Mouse (Mus musculus) megakaryocyte, embryonic 14.5 days (primary cell): ENCODE results near the gene Psme4. TPM values are rescaled to one million over a fixed set of nuclear protein-coding genes. Genes with fewer than 3 reads are reported as not detected.

ENCODE experiments used
- H3K27me3 ChIP-seq: replicated peaks from 2 replicates; pipeline ENCODE3; 2012; ENCODE audit warnings: inconsistent platforms
- H3K36me3 ChIP-seq: replicated peaks from 2 replicates; pipeline ENCODE3; 2012; ENCODE audit warnings: low read length, inconsistent platforms, mixed read lengths
- H3K4me1 ChIP-seq: 2 replicates; pipeline ENCODE4 v1.6.1; 2012; ENCODE audit warnings: inconsistent platforms
- H3K4me3 ChIP-seq: replicated peaks from 2 replicates; pipeline ENCODE3; 2012; ENCODE audit warnings: moderate library complexity, mild to moderate bottlenecking, inconsistent platforms
- H3K9me3 ChIP-seq: 2 replicates; pipeline ENCODE4 v1.6.1; 2012; ENCODE audit warnings: inconsistent platforms
- GATA1 ChIP-seq: IDR thresholded peaks from 3 replicates; pipeline ENCODE4 v1.6.1; 2012; ENCODE audit warnings: mixed read lengths, low read length, inconsistent platforms, borderline replicate concordance
- polyA plus RNA-seq: library from polyadenylated mRNA; stranded (reverse); fragments of >175 nt; gene quantifications from 2 replicates; pipeline ENCODE4 v1.2.3, GENCODE M21; 2012; ENCODE audit warnings: low replicate concordance; ENCODE audit not compliant: insufficient read depth

Psme4 gene
- polyA plus RNA-seq, 1 experiment = 1.9 TPM

DNA sequence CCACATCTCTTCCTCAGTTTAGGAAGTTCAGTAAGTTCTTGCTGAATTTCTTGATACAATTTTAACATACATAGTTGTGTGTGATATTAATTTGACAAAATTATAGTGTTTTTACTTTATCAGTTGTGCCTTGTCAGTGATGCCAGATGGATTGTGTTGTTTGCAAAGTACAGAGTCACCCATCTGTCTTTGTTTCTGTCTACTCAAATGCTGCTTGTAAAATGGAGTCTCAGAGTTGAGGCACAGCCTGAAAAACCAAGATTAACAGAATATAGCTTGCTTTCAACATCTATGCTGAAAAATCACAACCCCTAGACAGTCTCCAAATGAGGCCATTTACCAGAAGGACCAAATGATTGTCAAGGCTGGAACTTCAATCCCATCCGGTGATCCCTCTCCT, 157.0 kb downstream of the Psme4 start:
- Histone ChIP-seq H3K36me3 (peaks cover 81% of the 10 kb centered on the region), H3K9me3 (no peaks in the 10 kb centered on the region), H3K4me3 (no peak overlapping the region), H3K27me3 (no peaks in the 10 kb centered on the region), H3K4me1 (no peaks in the 10 kb centered on the region; the same call in 1 of the 2 replicates)
- no peak for TF ChIP-seq GATA1

Other genes starting within 250 kb of the Psme4 start
- gene Acyp2, start 122.1 kb upstream of the Psme4 start, polyA plus RNA-seq = not detected in 2 replicates
- gene Gpr75, start 113.6 kb downstream of the Psme4 start, polyA plus RNA-seq = not detected in 2 replicates
- gene Asb3, start 113.7 kb downstream of the Psme4 start, polyA plus RNA-seq = 0.77 TPM in 1 of 2 replicates, not detected in the other
- gene Erlec1, start 182.6 kb downstream of the Psme4 start, polyA plus RNA-seq = 9.5 and 41.1 TPM in 2 replicates
- gene Chac2, start 214.6 kb downstream of the Psme4 start, polyA plus RNA-seq = 4.4 TPM in 1 of 2 replicates, not detected in the other